Mouse (Mus musculus): ENCODE data around the gene Zfp113. TPM values are rescaled to one million over a fixed set of nuclear protein-coding genes. Genes with fewer than 3 reads are reported as not detected.
A peak's percentile ranks its signal among the peaks of the same experiment; 100 is the strongest.

Gene Zfp113
- polyA plus RNA-seq, 1 experiment, result 3.9 TPM

DNA sequence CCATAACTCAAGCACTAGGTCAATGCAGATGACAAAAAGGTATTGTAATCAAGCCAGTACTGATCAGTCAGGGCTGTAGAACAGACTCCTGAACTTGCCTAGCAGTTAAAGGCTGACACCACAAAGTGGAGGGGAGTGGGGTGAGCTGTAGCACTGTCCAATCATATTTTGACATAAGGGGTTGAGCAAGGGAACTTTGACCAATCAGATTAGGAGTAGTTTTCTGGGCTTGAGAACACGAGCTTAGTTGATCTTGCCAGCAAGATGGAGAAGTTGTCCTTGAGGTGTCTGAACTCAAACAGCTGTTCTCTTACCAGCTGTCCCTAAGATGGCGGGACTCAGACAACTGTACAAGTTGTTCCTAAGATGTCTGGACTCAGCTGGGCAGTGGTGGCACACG is 17.7 kb upstream of the Zfp113 start:
- TF ChIP-seq POLR2A (IDR thresholded peaks at IDR 0.05; ENCODE audit: extremely low read depth, insufficient read depth, low read length), result no peak
- no peak for TF ChIP-seq CTCF (IDR thresholded peaks at IDR 0.05; ENCODE audit: extremely low read depth, insufficient read depth, low read length)
- no peak overlapping the region for H3K4me3 ChIP-seq (ENCODE audit: insufficient read depth, low read length)
- no peaks in the 10 kb centered on the region for H3K4me1 ChIP-seq (ENCODE audit: control insufficient read depth, insufficient read depth, low read length)
- H3K27ac ChIP-seq (ENCODE audit: insufficient read depth, low read length), result no peak overlapping the region

DNA sequence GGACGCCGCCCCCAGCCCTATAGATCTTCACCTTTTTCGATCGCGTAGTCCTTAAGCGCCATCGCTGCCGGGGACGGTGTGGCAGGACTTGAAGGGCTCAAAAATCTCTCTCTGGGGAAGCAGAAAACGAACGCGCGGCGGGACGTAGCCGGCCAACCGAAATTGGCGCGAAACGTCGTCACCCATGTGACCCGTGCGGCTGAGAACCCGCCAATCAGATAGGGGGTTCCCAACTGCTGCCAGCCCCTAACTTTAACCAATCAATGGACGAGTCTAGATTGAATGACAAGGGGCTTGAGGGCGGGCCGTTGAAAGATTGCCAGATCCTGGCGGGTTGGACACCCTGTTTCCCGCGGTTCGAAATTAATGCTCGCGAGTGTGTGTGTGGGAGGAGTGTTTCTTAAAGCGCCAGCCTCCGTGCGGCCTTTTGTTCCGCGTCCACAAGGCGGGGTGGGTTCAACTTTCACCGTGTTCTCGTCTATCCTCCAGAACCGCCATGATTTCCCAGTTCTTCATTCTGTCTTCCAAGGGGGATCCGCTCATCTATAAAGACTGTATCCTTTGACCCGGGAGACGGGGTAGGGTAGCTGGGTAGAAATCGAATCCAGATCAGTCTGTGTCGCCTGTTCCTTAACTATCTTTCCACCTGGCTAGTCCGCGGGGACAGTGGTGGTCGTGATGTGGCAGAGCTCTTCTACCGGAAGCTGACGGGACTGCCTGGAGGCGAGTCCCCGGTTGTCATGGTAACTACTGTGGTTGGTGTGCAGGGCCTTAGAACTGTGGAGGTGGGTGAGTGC is 16.3 kb upstream of the Zfp113 start, which contains the start of the genes Ap4m1 and Mcm7:
Gene Ap4m1 (plus strand): TSS at position 308 of the 797 bp plus-strand sequence.
Gene Mcm7 (minus strand): TSS at position 728 of the 797 bp plus-strand sequence.
- peak within 1 kb of the TSS; percentile 87 for H3K27ac ChIP-seq (ENCODE audit: insufficient read depth, low read length)
- H3K4me1 ChIP-seq (ENCODE audit: control insufficient read depth, insufficient read depth, low read length), result no peaks in the 10 kb centered on the region
- peak within 1 kb of the TSS; percentile 68 for H3K4me3 ChIP-seq (ENCODE audit: insufficient read depth, low read length)
- TF ChIP-seq POLR2A (IDR thresholded peaks at IDR 0.05; ENCODE audit: extremely low read depth, insufficient read depth, low read length) (0 out of 2 replicates have a peak, but pooled peaks have one; percentile 31), CTCF (IDR thresholded peaks at IDR 0.05; ENCODE audit: extremely low read depth, insufficient read depth, low read length) (no peak)

DNA sequence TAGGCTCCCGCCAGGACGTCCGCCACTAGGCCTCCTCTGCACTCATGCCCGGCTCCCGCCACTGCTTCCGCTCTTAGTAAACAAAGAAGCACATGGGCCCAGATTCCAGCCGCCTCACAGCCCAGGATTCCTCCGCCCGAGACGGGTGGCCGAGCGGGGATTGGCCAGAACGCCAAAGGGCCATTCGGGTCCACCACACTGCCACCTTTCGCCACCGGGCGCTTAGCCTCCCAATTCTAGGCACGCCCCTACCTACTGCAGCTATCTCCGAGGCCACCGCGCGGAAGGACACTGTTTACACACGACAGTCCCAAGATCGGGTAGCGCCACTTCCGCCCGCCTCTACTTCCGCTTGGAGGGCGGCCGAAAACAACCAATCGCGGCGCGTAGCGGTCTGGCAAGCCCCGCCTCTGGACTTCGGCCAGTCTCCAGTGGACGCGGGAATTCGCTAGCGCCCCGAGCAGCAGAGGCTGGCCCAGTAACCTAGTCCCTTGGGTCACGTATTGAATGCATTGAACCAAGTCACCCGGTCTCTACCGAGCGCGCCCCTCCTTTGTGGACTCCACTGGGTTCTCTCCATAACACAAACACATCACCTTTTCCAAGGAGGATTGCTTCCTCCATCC is 15.5 kb upstream of the Zfp113 start:
- Histone ChIP-seq H3K4me1 (ENCODE audit: control insufficient read depth, insufficient read depth, low read length) (no peaks in the 10 kb centered on the region), H3K4me3 (ENCODE audit: insufficient read depth, low read length) (peak overlapping the region; percentile 68), H3K27ac (ENCODE audit: insufficient read depth, low read length) (peak overlapping the region; percentile 87)
- no peak for TF ChIP-seq CTCF (IDR thresholded peaks at IDR 0.05; ENCODE audit: extremely low read depth, insufficient read depth, low read length)
- peak; percentile 2; the same call in 1 of the 2 replicates for TF ChIP-seq POLR2A (IDR thresholded peaks at IDR 0.05; ENCODE audit: extremely low read depth, insufficient read depth, low read length)

DNA sequence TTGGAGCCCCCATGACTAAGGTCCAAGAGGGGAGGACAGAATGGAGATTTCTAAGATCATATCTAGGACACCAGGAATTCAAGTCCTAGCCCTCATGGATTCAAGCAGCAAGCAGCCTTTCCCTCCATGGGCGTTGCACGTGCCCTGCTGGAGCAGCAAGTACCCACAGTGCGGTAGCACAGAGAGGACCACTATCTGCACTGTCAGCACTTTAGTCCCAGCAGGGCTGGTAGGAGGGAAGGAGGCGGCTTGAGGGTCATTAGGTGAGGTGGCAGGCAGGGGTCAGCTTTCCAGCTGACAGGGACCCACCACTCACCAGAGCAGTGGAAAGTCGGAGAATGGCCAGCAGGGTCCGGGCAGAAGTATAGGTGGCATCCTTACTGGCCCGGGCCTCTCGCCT is 10.1 kb upstream of the Zfp113 start:
- Histone ChIP-seq H3K4me3 (ENCODE audit: insufficient read depth, low read length) (no peak overlapping the region), H3K4me1 (ENCODE audit: control insufficient read depth, insufficient read depth, low read length) (no peaks in the 10 kb centered on the region), H3K27ac (ENCODE audit: insufficient read depth, low read length) (no peak overlapping the region)
- no peak for TF ChIP-seq POLR2A (IDR thresholded peaks at IDR 0.05; ENCODE audit: extremely low read depth, insufficient read depth, low read length)
- no peak for TF ChIP-seq CTCF (IDR thresholded peaks at IDR 0.05; ENCODE audit: extremely low read depth, insufficient read depth, low read length)

DNA sequence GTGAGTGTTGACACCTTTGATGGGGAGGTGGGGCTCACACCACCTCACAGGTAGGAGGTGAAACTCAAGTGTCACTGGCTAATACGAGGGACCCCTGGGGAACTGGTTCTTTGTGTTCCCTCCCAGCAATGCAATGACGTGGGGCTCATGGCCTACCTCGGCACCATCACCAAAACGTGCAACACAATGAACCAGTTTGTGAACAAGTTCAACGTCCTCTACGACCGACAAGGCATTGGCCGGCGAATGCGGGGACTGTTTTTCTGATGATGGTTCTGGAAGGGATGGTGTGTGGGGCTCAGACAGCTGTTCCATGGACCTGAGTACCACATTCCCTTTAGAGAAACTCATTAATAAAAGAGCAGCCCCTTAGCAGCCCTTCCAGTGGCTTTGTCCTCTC is 8.1 kb upstream of the Zfp113 start:
- Histone ChIP-seq H3K4me1 (ENCODE audit: control insufficient read depth, insufficient read depth, low read length) (no peaks in the 10 kb centered on the region), H3K4me3 (ENCODE audit: insufficient read depth, low read length) (no peak overlapping the region), H3K27ac (ENCODE audit: insufficient read depth, low read length) (no peak overlapping the region)
- TF ChIP-seq POLR2A (IDR thresholded peaks at IDR 0.05; ENCODE audit: extremely low read depth, insufficient read depth, low read length) (no peak), CTCF (IDR thresholded peaks at IDR 0.05; ENCODE audit: extremely low read depth, insufficient read depth, low read length) (no peak)

DNA sequence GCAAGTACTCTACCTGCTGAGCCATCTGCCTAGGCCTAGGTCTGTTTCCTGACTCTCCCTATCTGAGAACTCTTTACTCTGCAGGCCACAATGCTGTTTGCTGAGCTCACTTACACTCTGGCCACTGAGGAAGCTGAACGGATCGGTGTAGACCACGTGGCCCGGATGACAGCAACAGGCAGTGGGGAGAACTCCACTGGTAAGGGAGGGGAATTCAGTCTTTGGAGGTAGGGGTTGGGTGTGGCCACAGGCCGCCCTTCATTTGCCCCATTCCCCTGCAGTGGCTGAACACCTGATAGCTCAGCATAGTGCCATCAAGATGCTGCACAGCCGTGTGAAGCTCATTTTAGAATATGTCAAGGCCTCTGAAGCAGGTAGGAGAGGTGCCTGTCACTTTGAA is 7.5 kb upstream of the Zfp113 start:
- no peak overlapping the region for H3K4me3 ChIP-seq (ENCODE audit: insufficient read depth, low read length)
- no peaks in the 10 kb centered on the region for H3K4me1 ChIP-seq (ENCODE audit: control insufficient read depth, insufficient read depth, low read length)
- H3K27ac ChIP-seq (ENCODE audit: insufficient read depth, low read length), result no peak overlapping the region
- TF ChIP-seq CTCF (IDR thresholded peaks at IDR 0.05; ENCODE audit: extremely low read depth, insufficient read depth, low read length), result no peak
- TF ChIP-seq POLR2A (IDR thresholded peaks at IDR 0.05; ENCODE audit: extremely low read depth, insufficient read depth, low read length), result no peak

DNA sequence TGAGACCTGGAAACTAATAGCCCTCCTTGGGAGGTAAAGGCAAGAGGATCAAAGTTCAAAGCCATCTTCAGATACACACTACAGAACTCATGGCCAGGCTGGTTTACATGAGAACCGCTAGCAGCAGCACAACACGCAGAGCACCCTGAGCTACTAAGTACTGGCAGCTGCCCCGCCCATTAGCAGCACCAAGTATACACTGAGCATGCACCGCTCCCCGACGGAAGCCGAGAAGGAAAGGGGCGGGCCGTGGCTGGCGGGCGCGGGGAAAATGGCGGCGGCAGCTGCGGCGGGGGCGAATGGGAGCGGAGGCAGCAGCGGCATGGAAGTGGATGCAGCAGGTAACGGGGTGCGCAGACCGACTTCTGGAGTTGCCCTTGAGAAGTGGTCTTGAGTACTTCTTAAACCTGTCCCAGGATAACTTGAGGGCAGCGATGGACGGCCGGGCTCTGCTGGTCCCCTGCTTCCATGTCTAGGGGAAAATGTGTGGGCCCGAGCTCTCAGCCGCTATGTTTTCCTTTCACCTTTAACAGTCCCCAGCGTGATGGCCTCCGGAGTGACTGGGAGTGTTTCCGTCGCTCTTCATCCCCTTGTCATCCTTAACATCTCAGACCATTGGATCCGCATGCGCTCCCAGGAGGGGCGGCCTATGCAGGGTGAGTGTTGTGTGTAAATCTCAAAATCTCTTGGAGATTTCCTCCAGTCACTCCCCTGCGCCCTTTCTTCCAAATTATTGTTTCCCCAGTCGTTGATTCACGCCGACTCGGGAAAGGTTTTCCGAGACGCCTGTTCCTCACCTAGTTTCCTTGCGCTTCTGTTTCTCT is 5.5 kb upstream of the Zfp113 start, which contains the start of gene Cops6:
Gene Cops6 (plus strand): TSS at position 230 of the 824 bp plus-strand sequence.
- H3K27ac ChIP-seq (ENCODE audit: insufficient read depth, low read length), result 0 out of 2 replicates have a peak within 1 kb of the TSS, but pooled peaks have one; percentile 25
- TF ChIP-seq POLR2A (IDR thresholded peaks at IDR 0.05; ENCODE audit: extremely low read depth, insufficient read depth, low read length), result peak; percentile 86
- no peak for TF ChIP-seq CTCF (IDR thresholded peaks at IDR 0.05; ENCODE audit: extremely low read depth, insufficient read depth, low read length)
- no peaks in the 10 kb centered on the region for H3K4me1 ChIP-seq (ENCODE audit: control insufficient read depth, insufficient read depth, low read length)
- H3K4me3 ChIP-seq (ENCODE audit: insufficient read depth, low read length), result peak within 1 kb of the TSS; percentile 87

DNA sequence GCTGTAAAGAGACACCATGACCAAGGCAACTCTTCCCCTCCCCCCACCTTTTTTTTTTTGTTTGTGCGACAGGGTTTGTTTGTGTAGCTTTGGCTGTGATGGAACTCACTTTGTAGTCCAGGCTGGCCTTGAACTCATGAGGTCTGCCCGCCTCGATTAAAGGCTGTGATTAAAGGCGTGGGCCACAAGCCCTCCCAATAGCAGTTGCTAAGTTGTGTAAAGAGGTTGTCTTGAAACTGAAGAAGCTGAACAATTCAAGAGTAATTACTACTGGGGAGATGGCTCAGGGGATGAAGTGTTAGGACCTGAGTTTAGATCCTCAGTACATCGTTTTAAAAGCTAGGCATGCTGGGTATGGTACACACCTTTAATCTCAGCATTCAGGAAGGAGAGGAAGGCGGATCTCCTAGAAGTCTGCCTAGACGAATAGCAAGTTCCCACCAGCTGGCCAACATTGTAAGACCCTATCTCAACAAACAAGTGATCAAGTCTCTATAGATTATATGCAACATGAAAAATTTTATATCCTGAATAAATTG is 4.7 kb upstream of the Zfp113 start:
- no peaks in the 10 kb centered on the region for H3K4me1 ChIP-seq (ENCODE audit: control insufficient read depth, insufficient read depth, low read length)
- no peak overlapping the region for H3K27ac ChIP-seq (ENCODE audit: insufficient read depth, low read length)
- no peak for TF ChIP-seq CTCF (IDR thresholded peaks at IDR 0.05; ENCODE audit: extremely low read depth, insufficient read depth, low read length)
- TF ChIP-seq POLR2A (IDR thresholded peaks at IDR 0.05; ENCODE audit: extremely low read depth, insufficient read depth, low read length), result no peak
- H3K4me3 ChIP-seq (ENCODE audit: insufficient read depth, low read length), result peak overlapping the region; percentile 87

DNA sequence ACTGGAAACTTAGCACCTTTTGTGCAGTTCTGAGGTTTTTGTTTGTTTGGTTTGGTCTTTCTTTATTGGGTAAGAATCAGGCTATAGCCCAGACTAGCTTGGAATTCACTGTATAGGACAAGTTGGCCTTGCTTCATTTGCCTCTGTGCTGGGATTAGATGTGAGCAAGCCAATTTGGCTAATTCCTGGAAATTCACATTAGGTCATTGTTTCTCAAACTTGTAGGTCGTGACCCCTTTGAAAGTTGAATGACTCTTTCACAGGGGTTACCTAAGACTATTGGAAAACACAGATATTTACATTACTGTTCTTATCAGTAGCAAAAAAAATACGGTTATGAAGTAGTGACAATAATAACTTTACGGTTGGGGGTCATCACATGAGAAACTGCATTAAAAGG is 1.2 kb downstream of the Zfp113 start:
- H3K4me1 ChIP-seq (ENCODE audit: control insufficient read depth, insufficient read depth, low read length), result no peaks in the 10 kb centered on the region
- TF ChIP-seq CTCF (IDR thresholded peaks at IDR 0.05; ENCODE audit: extremely low read depth, insufficient read depth, low read length) (no peak), POLR2A (IDR thresholded peaks at IDR 0.05; ENCODE audit: extremely low read depth, insufficient read depth, low read length) (no peak)
- H3K27ac ChIP-seq (ENCODE audit: insufficient read depth, low read length), result no peak overlapping the region
- peak overlapping the region; percentile 58; the same call in 1 of the 2 replicates for H3K4me3 ChIP-seq (ENCODE audit: insufficient read depth, low read length)
